Mouse (Mus musculus): Measurements from ENCODE around the gene Dlg5.

Gene Dlg5

DNA sequence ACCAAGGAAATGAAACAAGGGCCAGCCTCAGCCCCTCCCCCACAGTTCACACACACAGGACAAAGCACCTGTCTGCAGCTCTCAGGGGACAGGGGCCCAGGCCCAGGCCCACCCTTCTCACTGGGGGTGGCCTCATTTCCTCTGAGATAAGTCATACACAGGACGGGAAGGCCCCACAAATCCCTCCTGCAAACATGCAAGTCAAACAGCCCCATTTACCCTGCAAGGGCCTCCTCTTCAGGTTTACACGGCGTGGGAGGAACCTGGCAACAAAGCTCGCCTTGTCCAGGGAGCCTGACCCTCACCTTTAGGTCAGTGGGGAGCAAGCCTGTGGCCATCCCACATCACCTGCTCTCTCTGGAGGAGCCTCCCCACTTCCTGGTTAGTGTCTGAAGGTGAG lies 60.2 kb downstream of the Dlg5 start:
- no peak for DNase-seq

DNA sequence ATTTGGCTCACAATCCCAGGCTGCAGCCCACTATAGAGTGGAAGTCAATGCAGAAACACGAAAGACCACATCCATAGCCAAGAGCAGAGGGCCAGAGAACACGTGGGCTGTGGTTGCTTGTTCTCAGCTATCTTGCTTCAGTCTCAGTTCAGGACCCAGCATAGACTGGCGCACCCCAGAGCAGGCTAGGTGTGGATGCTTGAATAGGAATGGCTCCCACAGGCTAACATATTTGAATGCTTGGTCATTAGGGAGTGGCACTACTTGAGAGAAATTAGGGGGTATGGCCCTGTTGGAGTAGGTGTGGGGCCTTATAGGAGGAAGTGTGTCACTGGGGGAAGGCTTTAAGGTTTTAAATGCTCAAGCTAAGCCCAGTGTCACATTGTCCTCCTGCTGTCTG lies 62.8 kb downstream of the Dlg5 start:
- no peak for DNase-seq

GRCm38 (mm10) chr14:24181811-24182506 lies 63.8 kb downstream of the Dlg5 start:
- DNase-seq, result peak; percentile 70

- no peak for DNase-seq
Observed at GRCm38 (mm10) chr14:24179466-24179991, 66.2 kb downstream of the Dlg5 start.

DNA sequence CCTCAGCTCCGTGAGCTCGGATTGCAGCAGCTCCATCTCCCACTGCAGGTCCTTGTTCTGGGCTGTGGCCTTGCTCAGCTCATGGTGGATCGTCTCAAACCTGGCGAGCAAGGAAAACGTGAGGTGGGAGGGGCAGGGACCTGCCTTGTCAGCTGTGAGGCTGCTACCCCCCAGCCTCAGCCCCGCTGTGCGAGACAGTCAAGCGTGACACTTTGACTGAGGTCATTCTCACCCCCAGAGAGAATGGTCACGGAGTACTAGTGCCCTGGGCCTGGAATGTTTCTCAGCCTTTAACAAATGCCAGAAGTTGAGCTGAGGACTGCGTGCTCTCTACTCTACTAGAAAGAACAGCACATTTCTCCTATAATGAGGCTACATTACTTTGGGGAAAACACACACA lies 69.1 kb downstream of the Dlg5 start:
- DNase-seq, result no peak

DNA sequence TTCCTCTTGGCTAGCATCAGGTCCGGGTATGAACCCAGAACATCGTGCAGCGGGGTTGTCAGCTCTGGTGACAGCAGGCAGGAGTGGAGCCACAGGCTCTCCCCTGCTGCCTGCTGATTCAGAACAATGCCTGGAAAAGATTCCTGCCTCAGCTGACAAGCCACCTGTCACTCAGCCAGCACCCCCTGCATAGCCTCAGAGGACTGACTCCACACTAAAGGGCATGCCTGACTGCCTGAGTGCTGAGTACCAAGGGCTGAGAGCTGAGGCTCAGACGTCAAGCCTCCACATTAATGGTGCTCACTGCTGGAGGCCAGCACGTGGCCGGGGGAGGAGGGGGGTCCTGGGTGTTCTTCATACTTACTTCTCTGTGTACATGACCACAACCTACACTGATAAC lies 72.4 kb downstream of the Dlg5 start:
- no peak for DNase-seq

DNA sequence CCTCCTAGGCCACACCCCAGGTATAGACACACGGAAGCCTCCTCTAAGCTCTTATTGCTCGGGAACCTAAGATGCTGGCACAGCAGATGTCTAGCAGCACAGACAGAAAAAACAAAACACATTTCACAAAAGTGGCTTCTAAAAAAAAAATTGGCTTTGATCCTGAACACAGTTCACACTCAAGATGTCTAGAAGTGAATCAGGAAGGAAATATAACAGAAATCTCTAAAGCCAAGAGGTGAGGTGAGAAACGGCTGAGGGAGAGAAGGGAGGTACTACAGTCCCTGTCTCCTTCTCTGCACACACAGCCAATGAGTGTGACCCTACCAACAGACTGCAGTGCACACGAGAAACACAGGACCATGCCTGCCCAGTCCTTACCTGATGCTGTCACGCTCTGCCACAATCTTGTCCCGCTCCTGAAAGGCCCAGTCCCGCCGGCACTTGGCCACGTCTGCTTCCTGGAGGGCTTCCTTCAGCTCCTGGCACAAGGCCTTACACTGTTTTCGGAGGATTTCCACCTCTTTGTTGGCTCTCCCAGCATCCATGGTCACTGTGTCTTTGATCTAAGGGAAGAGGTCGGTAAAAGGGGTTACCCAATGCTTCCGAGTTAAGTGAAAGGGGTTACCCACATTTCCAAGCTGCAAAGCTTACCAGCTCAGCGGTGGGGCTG lies 73.9 kb downstream of the Dlg5 start:
- no peak for DNase-seq

GRCm38 (mm10) chr14:24166046-24166445 lies 79.7 kb downstream of the Dlg5 start:
- no peak for DNase-seq

DNA sequence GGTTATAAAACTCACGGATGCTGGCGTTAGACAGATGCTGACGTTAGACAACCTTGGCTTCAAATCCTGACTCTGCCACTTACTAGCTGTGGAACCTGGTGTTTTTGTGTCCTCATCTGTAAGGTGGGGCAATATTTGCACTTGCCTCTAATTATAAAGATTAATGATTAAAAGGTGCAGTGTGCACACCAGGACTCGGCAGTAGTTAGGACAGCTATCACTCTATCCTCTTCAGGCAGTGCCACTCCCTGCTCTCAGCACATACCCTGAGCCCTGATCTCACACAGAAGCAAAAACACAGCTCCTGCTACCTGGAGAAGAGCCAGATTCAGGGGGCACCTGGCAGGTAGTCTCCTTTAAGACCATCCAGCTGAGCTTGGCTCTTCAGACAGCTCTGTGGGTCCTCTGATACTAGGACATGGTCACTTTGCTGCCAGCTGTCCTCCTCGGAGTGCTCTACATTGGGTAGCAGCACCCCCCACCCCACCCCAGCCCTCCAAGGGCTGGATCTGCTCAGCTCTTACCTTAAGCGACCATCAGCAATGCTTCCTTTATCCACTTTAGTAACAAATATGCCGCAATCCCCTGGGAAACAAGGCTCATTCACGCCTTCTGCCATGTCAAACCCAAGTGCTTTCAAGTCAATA lies 80.9 kb downstream of the Dlg5 start:
- no peak for DNase-seq

DNA sequence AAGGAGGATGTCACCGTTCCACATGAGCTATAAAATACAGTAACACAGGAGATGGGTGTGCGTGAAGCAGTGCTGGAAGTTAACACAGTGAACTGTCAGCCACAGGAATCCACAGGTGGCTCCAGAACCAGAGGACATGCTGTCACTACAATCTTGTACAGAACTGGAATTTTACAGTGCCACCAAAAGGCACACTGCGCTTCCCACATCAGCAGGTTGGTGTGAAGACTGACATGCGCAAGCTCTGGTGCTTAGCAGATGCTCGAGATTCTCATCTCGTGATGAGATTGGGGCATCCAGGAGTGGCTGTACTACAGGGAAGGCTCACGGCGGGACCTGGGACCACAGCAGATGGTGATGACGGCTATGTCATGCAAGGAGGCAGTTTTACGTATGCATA lies 82.9 kb downstream of the Dlg5 start:
- DNase-seq, result no peak

- DNase-seq, result no peak
Observed at GRCm38 (mm10) chr14:24148892-24149291, 96.8 kb downstream of the Dlg5 start.

- DNase-seq, result no peak
Observed at GRCm38 (mm10) chr14:24144821-24145220, 100.9 kb downstream of the Dlg5 start.

DNA sequence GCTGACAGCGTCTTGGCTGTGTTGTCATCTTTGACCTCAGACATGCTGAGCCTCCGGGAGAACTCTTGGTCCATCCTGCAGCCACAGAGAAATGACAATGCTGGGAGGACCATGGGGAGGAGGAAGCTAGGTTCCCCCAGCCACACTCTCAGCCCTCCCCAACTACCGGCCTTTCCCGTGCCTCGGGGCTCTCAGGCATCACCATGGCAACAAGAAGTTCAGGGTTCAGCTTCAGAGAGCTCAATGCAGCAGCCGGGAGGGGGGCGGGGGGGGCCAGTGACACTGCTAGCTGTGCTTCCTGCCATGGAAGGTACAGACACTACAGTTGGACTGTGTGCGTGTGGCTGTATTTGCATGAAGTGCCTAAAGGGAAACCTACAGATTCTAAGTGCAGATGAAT lies 101.3 kb downstream of the Dlg5 start:
- DNase-seq, result no peak

GRCm38 (mm10) chr14:24142926-24143430 lies 102.7 kb downstream of the Dlg5 start:
- DNase-seq, result no peak

- DNase-seq, result no peak
Observed at GRCm38 (mm10) chr14:24141727-24142126, 104.0 kb downstream of the Dlg5 start.

DNA sequence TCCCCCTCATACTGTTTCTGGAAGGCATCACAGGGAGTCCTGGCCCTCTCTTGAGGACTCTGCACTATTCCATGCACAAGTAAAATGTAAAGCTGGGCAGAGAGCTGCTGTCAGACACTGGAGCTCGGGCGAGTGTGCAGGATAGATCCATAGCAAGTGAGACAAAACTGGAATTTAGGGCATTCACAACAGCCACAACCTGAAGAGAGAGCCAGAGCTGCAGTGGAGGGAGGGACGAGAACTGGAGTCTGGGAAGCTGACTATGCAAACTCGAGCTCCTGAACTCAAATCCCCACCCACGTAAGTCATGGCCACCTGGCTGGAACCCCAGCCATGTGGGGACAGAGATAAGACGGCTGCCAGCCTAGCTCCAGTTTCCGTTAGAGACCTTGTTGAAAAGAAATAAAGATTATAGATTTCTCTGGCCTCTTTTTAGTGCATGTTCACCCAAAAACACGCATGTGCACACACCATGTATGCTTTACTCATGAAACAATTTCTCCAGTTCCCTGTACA lies 105.4 kb downstream of the Dlg5 start:
- no peak for DNase-seq

GRCm38 (mm10) chr14:24136908-24137307 lies 108.8 kb downstream of the Dlg5 start:
- DNase-seq, result no peak

GRCm38 (mm10) chr14:24134623-24135290 lies 111.0 kb downstream of the Dlg5 start:
- no peak for DNase-seq

DNA sequence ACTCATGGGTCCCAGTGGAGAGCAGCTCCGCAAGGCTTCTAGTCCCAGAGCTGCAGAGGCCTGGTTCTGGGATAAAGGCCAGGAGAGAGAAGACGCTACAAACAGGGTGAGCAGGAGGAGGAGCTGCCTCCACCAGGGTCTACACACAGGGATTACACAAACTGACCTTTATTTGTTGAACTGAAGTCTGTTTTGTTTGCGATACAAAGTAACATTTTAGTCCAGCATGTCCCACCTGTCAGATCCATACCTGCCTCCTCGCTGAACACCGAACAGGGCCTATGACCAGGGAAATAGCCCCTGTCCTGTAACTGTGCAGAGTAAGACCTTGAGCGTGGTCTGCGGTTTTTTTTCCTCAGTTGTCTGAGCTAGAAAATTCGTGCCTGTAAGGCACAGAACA lies 111.9 kb downstream of the Dlg5 start:
- no peak for DNase-seq

GRCm38 (mm10) chr14:24132092-24132491 lies 113.6 kb downstream of the Dlg5 start:
- DNase-seq, result peak; percentile 45

- DNase-seq, result no peak
Observed at GRCm38 (mm10) chr14:24125069-24125468, 120.7 kb downstream of the Dlg5 start.

DNA sequence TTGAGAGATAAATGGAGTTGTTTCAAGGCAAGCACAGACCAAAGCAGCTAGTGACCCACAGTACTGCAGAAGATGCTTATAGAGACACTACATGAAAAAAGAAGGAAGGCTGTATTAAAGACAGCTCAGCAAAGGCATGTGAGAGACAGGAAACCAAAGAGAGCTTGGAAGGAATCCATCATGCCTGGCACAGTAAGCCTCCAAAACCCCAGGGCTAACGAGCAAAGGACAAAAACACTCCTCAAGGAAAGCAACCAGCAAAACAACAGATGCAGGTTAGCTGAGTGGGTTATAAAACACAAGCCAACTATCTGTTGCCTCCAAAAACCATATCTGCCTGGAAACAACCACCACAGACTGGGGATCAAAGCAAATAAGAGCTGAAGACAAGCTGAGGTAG lies 121.5 kb downstream of the Dlg5 start:
- DNase-seq, result no peak

GRCm38 (mm10) chr14:24106734-24107133 lies 139.0 kb downstream of the Dlg5 start:
- no peak for DNase-seq
